Mouse (Mus musculus): Measurements from ENCODE around the gene Fam163a.

Gene Fam163a

DNA sequence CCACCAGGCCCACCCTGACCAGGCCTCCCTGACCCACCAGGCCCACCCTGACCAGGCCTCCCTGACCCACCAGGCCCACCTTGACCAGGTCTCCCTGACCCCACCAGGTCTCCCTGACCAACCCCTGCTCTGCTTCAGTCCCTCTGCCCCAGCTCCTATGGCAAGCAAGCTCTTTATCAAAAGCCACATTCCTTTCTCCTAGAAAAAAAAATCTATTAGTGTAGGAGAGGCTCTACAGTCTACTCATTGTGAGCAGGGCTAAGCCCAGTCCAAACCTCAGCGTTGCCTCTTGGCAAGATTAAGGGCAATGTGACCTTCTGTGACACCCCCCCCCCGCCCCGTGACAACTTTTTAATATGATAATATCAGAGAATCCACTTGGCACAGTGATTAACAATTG is 120.2 kb downstream of the Fam163a start:
- DNase-seq (ENCODE audit: low spot score in 2 of 2): no peak

- DNase-seq (ENCODE audit: low spot score in 2 of 2): no peak
These were observed 127.2 kb downstream of the Fam163a start for GRCm38 (mm10) chr1:156077655-156078054.

GRCm38 (mm10) chr1:156076474-156076873 is 128.4 kb downstream of the Fam163a start:
- no peak for DNase-seq (ENCODE audit: low spot score in 2 of 2)

- no peak for DNase-seq (ENCODE audit: low spot score in 2 of 2)
These were observed 130.3 kb downstream of the Fam163a start for GRCm38 (mm10) chr1:156074575-156074974.

DNA sequence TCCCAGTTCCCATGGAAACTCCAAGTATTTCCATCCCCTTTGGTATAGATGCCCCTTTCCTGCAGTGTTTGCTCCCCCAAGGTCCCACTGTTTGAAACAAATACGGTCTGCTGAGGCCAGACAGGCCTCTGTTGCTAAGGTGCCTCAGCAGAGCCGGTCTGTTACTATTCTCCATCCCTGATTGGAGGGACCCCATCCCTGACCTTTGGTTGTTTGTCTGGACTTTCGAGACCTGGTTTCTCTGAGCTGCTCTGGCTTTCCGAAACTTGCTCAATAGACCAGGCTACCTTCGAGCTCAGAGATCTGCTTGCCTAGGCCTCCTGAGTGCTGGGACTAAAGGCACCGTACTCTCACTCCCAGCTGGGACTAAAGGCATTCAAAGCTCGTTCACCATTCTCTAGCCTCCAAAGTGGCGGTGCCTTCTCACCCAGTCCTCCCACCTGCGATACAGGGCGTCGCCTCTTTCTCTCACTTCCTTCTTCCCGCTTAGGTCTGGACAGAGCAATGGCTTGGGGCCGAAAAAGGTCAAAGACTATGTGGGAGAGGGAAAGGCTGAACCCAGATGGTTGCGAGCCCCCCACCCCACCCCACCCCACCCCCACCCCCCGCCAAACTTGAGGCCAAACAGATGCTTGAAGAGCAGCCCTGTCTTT is 131.5 kb downstream of the Fam163a start:
- no peak for DNase-seq (ENCODE audit: low spot score in 2 of 2)

GRCm38 (mm10) chr1:156070106-156070505 is 134.7 kb downstream of the Fam163a start:
- DNase-seq (ENCODE audit: low spot score in 2 of 2): no peak

DNA sequence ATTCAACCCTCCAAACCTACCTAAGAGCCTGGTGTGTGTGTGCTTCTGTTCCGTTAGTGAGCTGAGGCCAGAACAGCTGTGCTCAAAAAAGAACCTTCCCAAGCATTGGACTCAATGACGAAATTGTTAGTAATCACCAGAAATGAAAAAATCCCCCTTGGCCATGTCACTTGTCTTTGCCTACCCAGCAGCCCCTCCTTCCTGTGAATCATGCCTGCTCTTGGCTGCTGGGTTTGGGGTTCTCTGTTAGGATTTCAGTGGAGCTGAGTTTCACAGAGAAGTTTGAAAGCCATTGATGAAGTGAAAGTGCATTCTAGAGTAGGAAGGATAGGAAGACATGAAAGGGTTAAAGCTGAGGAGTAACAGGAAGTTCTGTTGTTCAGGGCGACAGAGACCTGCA is 138.7 kb downstream of the Fam163a start:
- DNase-seq (ENCODE audit: low spot score in 2 of 2): no peak

GRCm38 (mm10) chr1:156062193-156062592 is 142.6 kb downstream of the Fam163a start:
- DNase-seq (ENCODE audit: low spot score in 2 of 2): no peak

DNA sequence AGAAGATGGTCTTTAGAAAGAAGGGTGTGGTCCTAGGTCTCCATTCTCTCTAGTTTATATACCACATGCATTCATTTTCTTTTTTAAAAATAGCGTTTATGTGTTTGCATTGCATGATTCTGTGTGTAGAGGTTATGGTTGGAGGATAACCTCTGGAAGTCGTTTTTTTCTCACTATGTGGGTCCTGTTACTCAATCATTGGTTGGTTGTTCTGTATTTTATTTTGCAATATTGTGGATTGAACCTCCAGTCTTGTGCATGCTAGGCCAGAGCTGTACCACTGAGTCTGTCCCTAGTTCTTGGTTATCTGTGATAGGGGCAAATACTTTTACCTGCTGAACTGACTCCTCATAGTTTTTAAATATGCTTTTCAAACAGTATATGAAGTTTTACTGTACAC is 146.6 kb downstream of the Fam163a start:
- no peak for DNase-seq (ENCODE audit: low spot score in 2 of 2)

DNA sequence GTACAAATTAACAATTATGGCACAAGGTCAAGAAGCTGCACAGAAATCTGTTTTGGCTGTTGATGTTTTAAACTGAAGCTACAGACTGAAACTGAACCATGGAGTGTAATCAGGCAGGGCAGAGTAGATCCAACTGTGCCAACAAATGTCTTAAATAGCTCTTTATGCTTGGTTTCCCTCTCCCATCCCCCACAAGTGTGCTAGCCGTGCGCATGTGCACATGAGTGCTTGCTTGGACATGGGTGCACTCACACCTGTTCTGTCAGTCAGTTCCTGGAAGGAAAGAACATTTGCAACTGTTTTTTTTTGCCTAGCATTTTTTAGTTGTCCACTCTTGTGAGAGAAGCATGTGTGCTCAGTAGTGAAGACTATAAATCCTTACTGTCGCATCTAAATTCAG is 158.1 kb downstream of the Fam163a start:
- DNase-seq (ENCODE audit: low spot score in 2 of 2): no peak

DNA sequence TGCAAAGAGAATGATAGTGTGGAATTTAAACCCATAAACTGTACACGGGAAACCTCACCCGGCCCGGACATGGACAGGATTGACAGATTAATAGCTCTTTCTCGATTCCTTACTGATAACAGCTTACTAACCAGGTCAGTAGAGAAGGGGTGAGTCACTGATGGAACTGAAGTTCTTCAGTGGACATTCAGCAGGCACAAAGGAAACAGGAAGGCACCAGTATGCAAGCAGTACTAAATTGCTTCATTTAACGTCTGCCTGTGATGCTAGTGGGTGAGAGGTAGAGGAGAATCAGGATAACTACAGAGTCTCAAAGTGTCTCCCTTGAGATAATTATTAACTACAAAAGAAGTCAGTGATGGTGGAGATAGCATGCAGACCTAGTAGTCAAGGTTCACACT is 160.6 kb downstream of the Fam163a start:
- no peak for DNase-seq (ENCODE audit: low spot score in 2 of 2)

DNA sequence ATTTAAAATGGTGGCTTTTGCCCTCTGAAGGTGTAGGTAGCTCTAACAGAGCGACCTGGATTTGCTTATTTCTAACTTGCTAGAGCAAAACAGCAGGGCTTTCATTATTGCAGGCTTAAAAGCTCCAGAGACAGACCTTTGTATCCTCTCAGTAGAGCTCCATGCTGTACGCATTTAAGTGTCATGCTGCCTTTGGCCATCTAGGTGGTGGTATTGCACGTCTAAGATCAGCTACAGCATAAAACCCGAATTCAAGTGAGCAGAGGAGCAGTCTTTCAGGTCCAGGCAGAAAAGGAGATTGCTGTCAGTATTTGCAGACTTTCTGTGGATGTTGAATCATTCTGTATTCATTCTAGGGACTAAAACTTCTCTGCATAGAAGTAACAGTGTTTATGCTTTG is 161.8 kb downstream of the Fam163a start:
- DNase-seq (ENCODE audit: low spot score in 2 of 2): peak in 1 of 2 experiments; percentile 51

GRCm38 (mm10) chr1:156042481-156042880 is 162.3 kb downstream of the Fam163a start:
- DNase-seq (ENCODE audit: low spot score in 2 of 2): no peak

DNA sequence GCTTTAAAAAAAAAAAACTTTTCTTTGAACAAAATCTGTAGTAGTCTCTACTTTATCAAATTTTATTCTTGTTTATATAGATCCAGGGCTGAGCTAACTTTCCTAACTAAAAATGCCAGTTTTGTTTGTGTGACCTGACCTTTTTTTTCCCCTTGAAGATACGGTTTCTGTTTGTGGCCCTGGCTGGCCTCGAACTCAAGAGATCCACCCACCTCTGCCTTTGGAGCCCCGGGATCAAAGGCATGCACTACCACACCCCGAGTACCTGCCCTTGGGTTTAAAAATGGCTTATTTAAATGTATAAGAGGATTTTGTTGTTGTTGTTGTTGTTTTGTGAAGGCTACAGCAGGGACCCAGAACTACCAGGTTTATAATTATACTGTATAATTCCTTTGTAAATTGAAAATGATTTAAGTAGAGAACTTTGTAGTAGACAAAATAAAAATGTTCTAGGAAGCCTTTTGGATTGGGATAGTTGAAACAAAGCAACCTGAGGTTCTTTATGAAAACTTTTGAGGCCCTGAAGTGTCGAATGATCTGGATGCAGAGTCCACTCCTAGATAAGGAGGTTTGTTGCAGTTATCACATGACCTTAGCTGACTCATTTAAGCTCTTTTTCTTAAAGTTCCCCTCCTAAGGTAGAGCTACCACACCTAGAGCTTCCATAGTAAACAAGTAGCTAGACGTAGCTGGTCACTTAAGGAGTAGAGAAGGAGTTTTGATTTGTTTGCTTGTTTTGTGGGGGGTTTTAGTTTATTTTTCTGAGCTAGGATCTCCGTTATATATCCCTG is 163.2 kb downstream of the Fam163a start:
- DNase-seq (ENCODE audit: low spot score in 2 of 2): no peak

DNA sequence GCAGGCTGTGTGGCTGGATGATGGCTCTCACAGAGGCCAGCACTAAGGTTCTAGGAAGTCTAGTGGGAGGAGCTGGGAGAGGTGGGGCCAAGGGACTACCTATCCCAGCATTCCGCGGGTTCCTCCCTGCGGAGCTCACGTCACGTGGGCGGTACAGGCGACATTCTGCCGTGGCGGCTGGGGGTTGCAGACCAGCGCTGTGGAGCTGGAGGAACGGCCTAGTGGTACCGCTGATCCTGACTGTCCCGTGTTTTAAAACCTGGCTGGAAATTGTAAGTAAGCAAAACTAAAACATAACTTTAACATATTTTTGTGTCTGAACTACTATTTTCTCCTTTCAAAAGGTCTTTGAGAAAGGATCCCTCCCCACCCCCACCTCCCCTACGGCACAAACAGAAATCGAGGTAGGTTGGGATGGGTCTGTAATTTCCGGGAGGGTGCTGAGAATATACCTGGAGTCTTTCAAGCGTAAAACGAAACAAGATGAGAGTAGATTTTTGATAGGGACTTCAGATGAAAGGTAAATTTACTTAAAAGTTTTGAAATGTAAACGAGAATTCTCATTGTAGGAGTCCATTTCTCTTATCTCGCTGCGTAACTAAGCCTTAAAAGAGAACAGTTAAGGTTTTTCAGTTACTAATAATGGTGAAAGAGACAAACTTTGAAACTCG is 164.0 kb downstream of the Fam163a start:
- peak; percentile 88 to 92 for DNase-seq (ENCODE audit: low spot score in 2 of 2)

GRCm38 (mm10) chr1:156039989-156040388 is 164.8 kb downstream of the Fam163a start:
- DNase-seq (ENCODE audit: low spot score in 2 of 2): peak in 1 of 2 experiments; percentile 28

GRCm38 (mm10) chr1:156037144-156037583 is 167.7 kb downstream of the Fam163a start:
- peak; percentile 44 to 67 for DNase-seq (ENCODE audit: low spot score in 2 of 2)

GRCm38 (mm10) chr1:156035930-156036737 is 168.7 kb downstream of the Fam163a start, which contains the start of gene Tor1aip1:
Gene Tor1aip1, minus strand, starts transcription at chr1:156036480.
- DNase-seq (ENCODE audit: low spot score in 2 of 2): peak; percentile 95 to 97

DNA sequence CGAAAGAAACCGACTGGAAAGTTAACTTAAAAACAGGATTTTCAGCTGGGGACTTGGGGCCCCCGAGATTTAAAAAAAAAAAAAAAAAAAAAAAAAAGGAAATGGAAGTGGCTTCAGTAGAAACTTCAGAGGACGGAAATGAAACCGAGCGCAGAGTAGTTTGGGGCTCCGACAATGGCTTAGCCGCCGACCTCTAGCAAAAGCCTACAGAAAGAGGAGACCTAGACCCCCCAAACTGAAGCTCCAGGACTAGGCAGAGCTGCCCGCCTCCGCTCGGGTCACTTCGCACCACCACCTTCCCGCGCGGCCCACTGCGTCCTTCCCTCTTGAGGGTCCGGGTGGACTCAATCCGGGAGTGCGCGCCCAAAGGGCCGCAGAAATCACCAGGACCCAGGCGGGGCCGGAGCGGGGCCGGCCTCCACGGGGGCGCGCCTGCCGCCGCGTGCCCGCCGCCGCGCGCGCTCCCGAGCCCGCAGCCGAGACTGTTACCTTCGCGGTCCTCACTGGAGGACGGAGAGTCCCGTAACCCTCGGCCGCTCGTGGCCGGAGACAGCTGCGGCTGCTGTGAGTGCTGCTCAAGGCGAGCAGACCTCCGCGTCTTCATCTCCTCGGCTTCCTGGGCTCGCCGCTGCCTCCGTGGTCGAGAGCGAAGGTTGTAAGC is 169.4 kb downstream of the Fam163a start, which contains the start of gene Tor1aip2:
Gene Tor1aip2, plus strand, starts transcription at position 135 of the 661 bp plus-strand sequence.
- peak; percentile 81 to 90 for DNase-seq (ENCODE audit: low spot score in 2 of 2)

GRCm38 (mm10) chr1:156034661-156035060 is 170.2 kb downstream of the Fam163a start:
- DNase-seq (ENCODE audit: low spot score in 2 of 2): no peak

DNA sequence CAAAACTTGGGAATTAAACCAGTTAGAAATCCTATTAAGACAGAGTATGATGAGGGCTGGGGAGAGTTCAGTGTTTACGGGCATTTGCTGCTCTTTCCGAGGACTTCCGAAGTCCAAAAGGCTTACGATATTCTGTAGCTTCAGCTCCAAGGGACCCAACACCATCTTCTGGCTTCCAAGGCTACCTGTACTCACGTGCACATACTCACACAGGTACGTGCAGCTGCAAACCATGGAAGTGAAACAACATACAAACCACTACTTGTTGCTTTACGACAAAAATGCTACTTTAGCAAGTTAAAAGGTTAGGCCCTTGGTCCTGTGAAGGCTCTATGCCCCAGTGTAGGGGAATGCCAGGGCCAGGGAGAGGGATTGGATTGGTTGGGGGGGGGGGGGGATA is 170.9 kb downstream of the Fam163a start:
- no peak for DNase-seq (ENCODE audit: low spot score in 2 of 2)

Data from spleen, postnatal 4 days (tissue).